Mouse (Mus musculus) ZHBTc4 (cell line): ENCODE data around the gene Hcn2.

ENCODE experiments used
- DNase-seq: peaks from one replicate; pipeline ENCODE4 v3.0.0-alpha.2; 2011; ENCODE audit warnings: low read depth, low spot score

Hcn2 gene

DNA sequence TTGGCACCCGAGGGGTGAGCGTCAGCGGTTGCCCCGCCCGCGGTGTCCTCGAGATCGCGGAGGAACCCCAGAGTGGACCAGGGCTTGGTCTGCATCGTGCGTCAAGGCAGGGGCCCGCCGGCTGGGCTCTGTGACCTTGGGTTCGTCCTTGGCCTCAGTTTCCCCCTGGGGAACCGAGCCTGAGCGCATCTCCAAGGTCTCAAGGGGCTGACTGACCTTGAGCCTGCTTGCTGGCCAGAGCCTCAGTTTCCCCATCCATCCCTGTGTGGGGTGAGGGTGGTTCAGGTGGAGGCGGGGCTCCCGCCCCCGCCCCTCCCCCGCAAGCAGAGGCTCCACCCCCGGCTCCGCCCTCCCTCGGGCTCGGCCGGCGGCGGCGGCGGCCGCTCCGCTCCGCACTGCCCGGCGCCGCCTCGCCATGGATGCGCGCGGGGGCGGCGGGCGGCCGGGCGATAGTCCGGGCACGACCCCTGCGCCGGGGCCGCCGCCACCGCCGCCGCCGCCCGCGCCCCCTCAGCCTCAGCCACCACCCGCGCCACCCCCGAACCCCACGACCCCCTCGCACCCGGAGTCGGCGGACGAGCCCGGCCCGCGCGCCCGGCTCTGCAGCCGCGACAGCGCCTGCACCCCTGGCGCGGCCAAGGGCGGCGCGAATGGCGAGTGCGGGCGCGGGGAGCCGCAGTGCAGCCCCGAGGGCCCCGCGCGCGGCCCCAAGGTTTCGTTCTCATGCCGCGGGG, at the start of gene Hcn2:
Hcn2 (plus strand) TSS at position 381 of the 734 bp plus-strand sequence.
- DNase-seq: no peak

DNA sequence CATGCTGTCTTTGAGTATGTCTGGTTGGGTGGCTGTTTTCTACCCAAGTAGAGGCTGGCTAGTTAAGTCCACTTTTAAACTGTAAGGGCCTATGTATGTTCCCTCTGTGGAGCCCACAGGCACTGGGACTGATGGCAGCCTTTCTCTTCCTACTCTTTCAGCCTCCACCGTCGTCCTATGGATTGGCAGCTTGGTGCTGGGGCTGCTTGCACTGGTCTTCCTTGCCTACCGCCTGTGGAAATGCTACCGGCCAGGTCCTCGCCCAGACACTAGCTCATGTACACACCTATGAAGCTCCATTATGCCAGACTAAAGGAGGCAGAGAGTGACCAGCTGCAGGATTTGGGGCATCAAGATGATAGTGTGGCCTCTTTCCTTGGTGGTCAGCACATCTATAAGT, 48.4 kb upstream of the Hcn2 start:
- DNase-seq: no peak

DNA sequence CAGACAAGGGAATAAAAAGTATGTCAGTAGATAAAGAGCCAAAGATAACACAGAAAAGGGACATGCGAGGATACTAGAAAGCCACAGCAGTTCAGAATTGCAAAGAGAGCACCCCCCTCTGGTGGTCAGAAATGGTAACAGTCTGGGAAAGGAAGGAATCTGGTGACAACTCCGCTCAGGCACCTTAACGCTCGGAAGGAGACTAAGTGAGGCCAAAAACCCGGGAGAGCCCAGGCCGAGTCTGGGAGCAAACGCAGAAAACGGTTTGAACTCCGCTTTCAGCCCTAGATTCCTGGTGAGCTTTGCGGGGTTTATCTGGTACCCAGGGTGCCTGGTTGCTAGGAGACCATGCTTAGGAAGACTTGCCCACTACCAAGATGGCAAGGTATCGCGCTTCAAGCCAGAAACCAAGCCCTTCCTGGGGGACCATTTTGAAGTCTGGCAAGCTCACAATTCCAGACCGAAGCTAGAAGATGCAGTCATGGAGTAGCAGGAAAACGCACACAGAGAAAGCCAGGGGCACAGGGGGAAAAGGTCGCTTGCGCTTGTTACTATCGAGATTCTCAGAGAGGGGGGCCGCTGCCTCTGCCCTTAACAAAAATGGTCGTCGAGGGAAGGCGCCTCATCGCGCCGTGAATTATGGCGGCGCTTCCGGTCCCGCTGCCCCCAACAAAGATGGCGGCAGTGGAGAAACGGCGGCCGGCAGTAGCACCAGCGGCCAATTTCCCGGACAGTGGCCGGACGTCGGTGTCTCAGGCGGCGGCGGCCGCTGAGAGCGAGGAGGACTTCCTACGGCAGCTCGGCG, 47.5 kb upstream of the Hcn2 start, which contains the start of gene Tpgs1:
Tpgs1 (plus strand) TSS at position 599 of the 805 bp plus-strand sequence.
- DNase-seq: peak; percentile 94

DNA sequence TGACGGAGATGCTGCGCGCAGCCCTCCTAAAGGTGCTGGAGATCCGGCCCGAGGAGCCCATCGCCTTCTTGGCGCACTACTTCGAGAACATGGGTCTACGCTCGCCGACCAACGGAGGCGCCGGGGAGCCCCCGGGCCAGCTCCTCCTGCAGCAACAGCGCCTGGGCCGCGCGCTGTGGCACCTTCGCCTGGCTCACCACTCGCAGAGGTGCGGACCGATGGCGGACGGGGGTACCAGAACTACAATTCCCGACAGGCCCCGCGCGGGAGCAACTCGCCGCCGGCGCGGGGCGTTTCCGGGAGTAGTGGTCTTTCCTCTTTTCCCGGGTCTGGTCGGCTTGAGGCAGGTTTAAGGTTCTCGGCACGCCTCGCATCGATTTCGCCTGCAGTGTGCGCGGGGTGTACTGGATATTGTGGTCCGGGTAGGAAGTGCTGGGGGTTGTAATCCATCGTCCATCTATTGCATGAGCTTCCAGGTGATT, 46.8 kb upstream of the Hcn2 start:
- peak; percentile 95 for DNase-seq

- DNase-seq: peak; percentile 52
These were observed 46.2 kb upstream of the Hcn2 start for GRCm38 (mm10) chr10:79670071-79670888.

- DNase-seq: peak; percentile 63
These were observed 44.9 kb upstream of the Hcn2 start for GRCm38 (mm10) chr10:79671396-79672087.

- peak; percentile 73 for DNase-seq
These were observed 44.4 kb upstream of the Hcn2 start for GRCm38 (mm10) chr10:79672088-79672455.

DNA sequence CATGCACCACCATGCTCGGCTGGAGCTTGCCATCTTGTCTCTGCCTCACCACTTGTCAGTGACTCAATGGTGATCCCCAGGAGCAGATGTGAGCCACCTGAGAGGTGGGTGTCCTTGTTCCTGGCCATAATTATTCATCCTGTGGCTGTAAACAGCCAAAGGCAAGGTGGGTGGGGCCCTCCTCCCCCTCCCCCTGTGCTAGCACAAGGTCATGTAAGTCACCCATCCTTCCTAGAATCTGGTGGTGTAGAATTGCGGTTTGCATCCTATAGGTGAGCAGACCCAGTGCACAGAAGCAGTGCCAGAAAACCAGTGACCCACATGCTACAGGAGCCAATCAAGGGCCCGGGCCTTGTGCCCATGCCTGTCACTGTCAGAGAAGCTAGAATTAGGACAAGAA, 43.4 kb upstream of the Hcn2 start:
- DNase-seq: peak; percentile 69

GRCm38 (mm10) chr10:79675346-79676035, 40.9 kb upstream of the Hcn2 start:
- DNase-seq: peak; percentile 78

GRCm38 (mm10) chr10:79680606-79681495, 35.6 kb upstream of the Hcn2 start:
- DNase-seq: no peak

DNA sequence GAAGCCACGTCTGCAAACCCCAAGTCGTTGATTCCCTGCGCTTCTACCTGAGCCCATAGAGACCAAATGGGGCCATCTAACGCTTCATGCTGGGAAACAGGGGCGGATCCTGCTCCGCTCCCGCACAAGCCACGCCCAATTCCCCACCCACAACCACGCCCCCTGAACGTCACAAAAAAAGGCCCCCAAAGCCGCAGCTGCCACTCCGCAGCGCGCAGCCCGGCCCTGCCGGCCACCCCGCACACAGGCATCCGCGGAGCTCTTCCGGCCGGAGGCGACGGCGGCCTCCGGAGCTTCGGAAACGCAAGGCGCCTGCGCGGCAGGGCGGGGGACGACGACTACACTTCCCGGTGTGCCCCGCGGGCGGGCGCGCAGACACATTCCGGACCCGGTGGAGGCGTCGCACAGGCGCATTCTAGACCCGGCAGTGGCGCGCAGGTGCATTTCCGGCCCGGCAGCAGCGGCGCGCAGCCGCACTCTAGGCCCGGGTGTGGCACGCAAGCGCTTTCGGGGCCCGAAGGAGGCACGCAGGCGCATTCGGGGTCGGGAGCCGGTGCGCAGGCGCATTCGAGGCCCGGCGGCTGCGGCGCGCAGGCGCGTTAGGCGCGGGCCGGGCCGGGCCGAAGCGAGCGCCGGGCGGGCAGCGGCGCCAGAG, 34.7 kb upstream of the Hcn2 start, which contains the start of gene Cdc34:
Cdc34 (plus strand) TSS at position 605 of the 655 bp plus-strand sequence.
- DNase-seq: peak; percentile 100

- DNase-seq: no peak
These were observed 33.9 kb upstream of the Hcn2 start for GRCm38 (mm10) chr10:79682551-79682915.

DNA sequence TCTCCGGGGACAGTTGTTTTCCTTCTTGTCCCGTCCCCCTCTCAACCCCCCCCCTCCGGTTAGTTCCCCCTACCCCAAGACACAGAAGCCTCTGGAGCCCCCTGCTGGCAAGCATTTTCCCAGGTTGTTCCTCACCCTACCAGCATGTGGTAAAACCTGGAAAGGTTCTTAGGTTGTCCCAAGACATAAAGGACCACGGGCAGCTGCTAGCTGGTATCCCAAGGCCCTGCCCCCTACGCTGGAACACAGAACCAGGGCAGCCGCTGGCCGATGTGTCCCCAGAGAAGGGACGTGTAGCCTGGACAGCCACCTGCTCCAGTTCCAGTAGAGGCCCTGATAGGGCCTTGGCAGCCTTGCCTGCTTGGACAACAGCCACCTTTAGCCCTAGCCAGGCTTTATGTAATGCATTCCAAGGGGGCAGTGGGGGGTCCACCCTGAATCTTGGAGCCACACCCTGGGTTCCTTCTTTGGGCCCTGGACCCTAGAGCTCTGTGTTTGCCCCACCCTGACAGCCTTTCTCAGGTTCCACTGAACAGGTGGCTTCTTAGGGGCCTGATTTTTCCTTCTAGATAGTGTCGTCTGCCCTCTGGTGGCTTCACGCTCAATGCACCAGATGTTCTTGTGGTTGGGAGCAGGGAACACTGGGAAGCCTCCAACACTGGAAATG, 33.4 kb upstream of the Hcn2 start:
- DNase-seq: peak; percentile 91

DNA sequence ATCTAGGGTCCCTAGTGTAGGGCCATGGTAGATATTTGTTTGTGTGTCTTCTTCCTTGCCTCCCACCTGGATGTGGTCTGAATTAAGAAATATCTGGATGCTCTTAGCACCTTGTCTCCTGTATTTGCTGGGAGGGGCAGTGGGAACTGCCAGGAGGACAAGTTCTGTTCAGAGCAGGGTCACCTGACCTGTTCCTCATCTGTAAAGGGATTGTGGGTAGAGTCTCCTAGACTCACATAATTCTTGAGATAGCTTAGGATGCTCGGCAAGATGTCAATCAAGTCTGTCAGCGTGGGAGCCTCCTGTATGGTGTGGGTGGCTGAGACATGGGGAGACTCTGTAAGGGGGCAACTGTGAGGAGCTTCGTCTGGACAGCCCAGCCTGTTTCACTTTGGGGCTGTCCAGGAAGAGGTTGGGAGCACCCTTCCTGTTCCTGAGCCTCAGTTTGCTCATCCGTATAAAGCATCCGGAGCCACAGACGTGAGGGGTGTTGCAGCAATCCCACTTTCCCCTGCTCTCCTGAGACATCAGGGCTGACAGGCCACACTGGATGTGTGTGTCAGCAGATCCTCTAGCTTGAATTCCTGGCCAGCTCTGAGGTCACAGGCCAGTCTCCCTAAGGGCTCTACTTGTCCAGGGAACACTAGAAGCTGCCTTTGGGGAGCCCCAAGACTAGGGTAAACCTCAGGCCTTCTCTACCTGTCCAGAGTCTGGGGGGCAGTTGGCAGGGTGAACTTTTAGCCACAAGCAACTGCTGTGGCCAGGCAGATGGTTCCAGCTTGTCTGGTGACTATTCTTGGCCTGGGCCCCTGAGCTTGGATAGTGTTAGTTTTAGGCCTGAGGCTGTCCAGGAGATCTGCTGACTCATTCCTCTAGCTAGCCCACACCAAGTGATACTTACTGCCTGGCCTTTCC, 32.5 kb upstream of the Hcn2 start:
- no peak for DNase-seq

- DNase-seq: no peak
These were observed 31.4 kb upstream of the Hcn2 start for GRCm38 (mm10) chr10:79684770-79685600.

GRCm38 (mm10) chr10:79686219-79686618, 30.2 kb upstream of the Hcn2 start:
- no peak for DNase-seq

DNA sequence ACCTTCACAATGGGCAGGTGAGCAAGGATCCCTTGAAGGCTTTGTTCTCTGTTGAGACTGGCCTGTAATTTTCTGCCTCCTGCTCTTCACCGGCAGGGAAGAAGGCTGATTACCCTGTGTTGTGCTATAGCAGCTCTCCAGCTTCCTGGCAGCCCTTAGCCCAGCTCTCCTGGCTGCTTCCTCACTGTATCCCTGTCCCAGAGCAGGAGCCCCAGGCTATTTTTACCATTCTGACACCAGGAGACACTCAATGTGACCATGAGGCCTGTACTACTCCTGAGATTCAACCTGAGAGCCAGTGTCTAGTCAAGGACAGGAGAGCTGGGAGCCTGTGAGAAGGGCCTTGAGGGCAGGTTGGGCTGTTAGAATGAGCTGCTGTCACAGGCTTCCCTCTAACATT, 29.7 kb upstream of the Hcn2 start:
- no peak for DNase-seq
